Mouse (Mus musculus) layer of hippocampus, postnatal 25 days (tissue): ENCODE data around the gene Csk. TPM values are rescaled to one million over a fixed set of nuclear protein-coding genes. Genes with fewer than 3 reads are reported as not detected.
A peak's percentile ranks its signal among the peaks of the same experiment; 100 is the strongest.

Source experiments
- DNase-seq, 2 experiments: peaks; one replicate each; pipeline ENCODE4 v3.0.0; 2022; ENCODE audit warnings: mixed read lengths in 2 of 2, low spot score in 1 of 2; ENCODE audit errors: extremely low spot score in 1 of 2
- total RNA-seq, 2 experiments: library from RNA; stranded (reverse); gene quantifications; 2 replicates each; pipeline ENCODE4 v1.2.3; 2021

Csk gene
- total RNA-seq, 2 experiments from 2014 or later: 37.5 to 37.9 TPM

DNA sequence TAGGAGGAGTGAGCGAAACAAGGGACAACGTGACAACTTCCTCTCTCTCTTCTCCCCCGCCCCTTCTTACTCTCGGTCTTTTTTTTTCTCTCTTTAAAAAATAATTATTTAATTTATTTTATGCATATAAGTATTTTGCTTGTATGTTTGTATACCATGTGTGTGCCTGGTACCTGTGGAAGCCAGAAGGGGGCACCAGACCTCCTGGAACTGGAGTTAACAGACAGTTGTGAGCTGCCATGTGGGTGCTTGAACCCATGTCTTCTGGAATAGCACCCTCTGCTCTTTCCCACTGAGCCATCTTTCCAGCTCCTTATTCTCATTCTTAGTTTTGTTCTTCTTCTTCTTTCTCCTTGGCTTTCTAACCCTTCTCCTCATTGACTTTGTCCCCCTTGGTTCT lies 5.5 kb upstream of the Csk start:
- no peak for DNase-seq

DNA sequence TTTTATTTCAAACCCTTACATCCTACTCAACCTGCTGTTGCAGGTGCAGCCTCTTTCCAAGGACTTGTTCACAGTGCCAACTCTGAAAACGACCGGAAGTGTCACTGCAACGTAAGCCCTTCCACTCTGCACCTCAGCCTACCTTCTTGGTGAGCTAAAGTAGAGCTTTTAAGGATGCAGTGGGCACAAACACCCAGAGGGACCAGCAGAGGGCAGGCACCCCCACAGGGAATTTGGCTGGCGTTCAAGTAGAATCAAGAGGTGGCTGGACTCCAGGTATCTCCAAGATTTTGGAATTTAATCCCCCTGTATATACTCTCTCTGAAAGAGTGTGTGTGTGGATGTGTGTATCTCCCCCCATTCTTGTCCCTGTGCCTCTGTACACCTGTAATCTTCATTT lies 4.4 kb upstream of the Csk start:
- no peak for DNase-seq

DNA sequence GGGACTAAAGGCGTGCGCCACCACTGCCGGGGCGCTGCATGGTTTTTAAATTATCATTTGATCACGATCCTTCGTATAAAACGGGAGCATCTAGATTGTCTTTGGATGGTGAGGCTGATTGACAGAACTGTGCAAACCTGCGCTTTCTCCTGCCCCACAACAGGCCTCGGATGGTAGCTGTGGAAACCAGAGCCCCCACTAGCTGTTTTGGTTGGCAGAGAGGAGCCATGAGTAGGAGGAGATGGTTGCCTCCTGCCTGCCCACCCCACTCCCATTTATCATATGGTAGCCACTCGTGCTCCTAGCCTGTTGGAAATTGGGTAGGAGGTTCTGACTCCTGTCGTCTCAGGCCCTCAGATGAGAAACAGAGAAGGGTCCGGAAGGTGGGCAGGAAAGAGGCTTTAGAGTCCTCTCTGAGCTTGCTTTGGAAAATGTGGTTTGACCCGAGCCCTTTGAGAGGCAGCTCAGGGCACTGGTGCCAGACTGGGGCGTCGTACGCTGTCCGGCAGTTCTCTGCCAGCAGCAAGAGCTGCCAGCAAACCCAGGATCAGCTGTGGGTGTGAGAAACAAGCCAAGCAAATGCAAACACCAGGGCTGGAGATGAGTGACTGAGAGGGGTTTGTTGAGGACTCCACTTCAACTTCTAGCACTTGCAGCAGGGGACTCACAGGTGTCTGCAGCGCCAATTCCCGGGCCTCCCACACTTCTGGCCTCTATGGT lies 3.4 kb upstream of the Csk start:
- DNase-seq: no peak

DNA sequence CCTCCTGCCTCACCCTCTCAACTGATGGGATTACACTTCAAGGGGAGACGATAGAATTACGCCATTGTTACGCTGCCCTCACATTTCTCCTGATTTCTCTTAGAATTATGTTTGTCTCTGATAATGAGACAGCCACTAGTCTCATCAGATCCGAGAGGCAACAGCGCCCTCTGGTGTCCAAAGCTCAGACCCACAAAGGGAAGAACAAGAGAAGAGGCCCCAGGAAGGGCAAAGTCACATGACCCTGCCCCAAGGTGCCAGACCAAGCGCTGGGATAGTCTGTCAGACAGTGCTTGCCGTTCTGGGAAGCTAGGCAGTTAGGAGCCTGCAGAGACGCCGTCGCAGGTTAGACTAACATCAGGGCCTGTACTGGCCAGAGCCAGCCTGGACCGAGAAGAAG lies 2.3 kb upstream of the Csk start:
- DNase-seq: peak; percentile 92 to 100

DNA sequence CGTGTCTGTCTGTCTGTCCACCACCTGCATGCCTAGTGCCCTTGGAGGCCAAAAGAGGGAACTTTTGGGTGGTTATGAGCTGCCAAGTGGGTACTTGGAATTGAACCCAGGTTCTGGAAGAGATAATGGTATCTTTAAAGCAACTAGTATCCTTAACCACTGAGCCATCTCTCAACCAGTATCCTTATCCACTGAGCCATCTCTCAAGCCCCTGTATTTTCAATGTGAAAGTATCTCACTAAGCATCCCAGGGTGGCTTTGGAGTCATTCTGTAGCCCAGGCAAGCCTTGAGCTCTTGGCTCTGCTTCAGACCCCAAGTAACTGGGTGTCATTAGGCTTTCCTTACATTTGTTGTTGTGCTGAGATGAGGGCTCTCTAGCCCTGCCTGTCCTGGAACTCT lies 1.5 kb upstream of the Csk start:
- DNase-seq: no peak

DNA sequence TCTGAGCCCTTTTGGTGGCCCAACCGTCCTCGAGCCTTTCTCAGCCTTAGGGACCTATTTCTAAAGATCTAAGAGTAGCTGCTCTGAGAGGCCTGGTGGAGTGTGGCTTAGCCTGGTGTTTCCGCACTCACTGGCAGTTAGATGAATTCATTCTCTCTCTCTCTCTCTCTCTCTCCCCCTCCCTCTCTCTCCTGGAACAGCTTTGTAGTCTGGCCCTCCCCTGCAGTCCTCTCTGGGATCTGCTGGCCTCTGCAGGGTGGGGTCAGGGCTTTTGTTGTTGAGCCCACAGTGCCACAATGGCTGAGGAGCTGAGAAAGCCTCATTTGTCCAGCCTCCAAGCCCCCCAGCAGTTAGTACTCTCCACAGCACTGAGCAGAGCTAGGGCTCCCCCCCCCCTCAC lies 576 bp downstream of the Csk start:
- DNase-seq: no peak

DNA sequence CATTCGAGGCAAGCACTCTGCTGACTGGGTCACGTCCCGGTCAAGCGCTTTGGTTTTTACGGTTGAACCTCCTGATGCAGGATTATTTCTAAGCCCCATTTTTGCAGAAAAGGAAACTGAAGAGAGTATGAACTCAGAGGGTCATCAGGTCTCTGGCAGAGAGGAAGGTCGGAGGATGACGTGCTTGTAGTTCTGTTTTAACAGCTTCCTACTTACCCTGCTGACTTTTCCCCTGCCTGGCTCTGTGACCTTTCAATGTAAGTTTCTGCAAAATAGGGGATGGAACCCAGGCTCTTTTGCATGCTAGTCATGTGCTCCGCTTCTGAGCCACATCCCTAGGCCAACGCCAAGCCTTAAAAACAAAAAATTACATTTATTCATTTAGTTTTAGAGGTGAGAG lies 1.1 kb downstream of the Csk start:
- no peak for DNase-seq

DNA sequence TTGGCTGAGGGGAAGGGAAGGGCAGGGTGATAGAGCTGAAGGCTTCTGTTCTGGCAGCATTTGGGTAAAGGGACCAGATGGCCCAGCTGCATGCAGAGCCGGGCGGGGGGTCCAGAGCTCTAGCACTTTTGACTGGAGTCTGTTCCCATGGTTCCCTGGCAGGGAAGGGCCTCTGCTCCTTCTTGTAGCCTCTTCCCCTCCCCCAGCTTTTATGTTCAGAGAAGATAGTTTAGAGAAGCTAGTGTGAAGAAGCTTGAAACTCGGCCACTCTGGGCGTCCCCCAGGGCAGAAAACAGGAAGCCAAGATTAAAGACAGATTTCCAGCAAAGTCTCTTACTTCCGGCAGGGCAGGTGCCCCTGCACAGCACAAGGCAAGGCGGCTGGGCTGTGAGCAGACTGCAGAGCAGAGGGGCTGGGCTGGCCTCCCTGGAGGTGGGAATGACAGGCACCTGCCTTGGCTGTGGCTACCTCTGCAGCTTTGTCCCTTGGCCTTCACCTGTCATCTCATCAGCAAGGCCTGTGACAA lies 2.6 kb downstream of the Csk start:
- no peak for DNase-seq

DNA sequence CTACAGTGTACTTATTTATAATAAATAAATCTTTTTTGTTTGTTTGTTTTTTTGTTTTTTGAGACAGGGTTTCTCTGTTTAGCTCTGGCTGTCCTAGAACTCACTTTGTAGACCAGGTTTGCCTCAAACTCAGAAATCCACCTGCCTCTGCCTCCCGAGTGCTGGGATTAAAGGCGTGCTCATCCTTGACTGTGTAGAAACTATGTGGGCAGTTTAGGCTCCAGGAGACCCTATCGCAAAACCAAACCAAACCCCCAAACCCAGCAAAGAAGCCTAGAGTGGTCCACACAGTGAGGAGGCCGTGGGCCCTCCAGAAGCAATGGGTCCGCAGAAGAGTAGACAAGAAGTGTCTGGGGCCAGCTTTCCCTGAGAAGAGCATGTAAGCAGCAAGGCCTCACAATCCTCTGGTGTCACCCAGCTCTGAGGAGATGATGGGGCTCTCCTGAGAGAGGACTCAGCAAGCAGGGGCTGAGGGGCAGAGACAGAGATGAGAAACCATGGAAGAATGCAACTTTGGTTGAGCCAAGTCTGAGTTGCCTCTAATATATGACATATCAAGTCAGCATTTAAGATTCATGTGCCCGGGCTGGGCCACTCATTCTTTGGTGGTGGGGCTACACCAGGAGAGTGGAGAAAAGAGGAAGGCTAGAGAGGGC lies 3.2 kb downstream of the Csk start:
- no peak for DNase-seq

DNA sequence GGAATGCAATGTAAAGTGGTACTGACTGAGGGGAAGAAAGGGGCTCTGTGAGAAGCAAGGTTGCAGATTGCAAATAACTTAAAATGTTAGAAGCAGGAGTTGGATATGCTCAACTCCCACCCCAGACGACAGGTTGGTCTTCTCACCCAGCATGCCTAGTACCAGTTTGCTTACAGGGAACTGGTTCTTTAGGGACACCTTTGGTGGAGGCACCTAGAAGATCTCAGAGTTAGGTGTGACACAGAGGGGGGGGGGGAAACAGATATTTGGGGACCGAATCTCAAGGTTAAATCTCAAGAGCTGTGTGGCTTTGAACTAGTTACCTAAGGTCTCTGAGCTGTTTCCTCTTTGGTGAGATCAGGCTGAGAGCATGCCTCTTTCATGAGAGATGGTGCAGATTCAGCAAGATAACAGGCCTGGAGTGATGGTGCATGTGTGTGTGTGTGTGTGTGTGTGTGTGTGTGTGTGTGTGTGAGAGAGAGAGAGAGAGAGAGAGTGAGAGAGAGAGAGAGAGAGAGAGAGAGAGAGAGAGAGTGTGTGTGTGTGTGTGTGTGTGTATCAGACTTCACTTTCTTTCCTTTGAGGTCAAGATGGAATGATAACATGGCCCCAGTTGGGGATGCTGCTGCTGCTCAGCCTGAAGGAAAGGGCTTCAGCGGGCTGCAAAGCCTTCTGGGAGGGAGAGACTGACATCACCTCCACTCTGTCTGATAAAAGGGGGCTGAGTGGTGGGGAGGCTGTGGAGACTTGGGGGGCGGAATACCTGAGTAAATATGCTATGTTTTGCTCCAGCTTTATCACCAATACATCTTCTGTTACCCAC lies 5.9 kb downstream of the Csk start:
- no peak for DNase-seq

DNA sequence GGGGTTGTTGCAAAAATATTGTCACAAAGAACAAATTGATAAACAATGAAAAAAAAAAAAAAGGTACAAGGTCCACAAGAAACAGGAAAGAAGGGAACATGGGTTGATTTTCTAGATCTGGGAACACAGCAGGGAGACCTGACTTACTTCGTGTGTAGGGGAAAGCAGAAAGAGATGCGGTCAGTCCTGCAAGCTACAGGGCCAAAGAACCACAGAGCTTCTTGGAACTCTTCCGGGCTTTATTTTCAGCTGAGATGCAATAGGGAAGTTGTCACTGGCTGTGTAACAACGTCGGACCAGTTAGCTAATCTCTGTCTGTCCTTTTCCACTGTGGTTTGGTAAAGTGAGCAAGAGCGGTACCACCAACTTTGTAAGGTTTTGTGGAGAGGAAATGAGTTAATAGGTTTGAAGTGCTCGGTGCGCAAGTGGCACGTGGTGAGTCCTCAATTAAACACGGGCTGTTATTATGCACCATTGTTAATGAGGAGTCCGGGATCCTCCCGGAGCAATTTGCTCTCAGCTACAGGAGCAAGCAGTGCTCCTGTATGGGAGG lies 6.8 kb downstream of the Csk start:
- DNase-seq: no peak

DNA sequence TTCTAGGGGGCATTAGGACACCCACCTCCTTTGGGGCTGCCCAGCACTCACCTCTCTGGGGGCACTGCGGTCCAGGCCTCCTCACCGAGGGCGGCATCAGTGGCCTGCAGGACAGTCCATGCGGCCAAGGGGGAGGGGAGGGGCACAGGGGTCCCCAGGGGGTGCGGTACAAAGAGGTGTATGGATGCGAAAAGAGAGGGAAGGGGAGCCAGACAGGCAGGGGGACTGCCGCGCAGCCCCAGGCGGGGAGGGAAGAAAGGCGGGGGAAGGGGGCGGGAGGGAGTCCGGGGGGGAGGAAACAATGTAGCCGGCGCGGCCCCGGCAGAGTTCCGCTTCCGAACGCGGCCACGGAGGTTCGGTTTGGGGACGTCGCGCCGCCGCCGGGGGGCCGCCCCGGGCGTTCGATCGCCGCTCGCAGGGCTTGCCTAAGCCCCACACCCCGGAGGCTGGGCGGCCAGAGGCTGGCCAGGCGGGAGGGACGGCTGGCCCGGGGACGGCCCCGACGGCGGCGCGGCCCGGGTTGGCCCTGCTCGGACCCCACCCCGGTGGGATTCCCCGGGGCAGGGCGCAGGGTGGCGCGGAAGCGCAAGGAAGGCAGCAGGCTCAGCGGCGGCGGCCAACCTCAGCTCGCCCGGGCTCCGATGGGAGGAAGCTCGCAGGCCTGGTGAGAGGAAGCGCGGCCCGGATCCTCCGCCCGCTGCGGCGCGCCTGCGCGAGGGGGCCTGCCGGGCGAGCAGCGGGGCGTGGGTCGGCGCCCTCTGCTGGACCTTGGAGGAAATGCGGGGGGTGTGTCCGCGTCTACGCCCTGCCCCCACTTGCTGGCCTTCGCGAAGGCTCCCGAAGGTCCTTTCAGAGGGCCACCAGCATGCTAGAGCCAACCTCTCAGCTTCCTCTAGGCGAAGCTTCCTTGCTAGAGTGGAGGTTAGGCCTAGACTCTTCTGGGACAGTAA lies 8.2 kb downstream of the Csk start:
- DNase-seq: peak; percentile 92 to 95

DNA sequence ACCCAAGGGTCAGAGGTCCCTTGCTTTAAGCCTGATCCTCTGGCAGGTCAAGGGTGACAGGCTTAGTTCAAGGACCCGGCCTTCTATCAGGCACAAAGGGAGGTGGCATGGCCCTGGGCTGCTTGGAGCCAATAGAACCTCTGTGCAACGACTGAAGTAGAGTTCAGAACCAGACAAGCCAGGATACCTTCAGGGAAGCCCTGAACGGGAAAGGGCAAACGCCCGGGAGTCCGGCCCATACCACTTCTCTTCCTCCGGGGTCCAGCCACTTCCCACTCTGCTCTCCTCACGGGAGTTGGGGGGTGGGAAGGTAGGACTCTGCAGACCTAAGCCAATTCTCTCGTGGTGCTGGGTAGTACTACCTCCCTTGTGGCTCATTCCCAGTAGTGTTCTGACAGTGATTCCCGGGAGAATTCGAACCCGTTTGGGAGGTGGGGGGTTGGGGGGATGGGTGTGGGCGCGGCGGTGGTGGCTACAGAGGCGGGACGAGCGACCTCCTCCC lies 8.9 kb downstream of the Csk start:
- DNase-seq: no peak

DNA sequence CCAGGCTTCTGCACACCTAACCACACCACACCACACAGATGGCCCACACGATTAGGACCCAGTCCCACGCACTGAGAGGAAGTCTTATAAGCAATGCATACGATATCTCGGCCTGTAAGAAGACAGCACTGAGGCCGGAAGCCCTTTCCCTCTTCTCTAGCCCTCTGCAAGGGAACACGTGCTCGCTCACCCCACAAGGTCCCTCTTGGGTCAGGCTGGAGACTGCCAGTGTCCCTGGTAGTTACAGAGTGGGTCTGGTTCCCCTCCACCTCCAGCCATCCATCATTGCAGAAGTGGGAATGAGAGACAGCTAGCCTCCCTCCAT lies 9.6 kb downstream of the Csk start:
- DNase-seq: no peak

DNA sequence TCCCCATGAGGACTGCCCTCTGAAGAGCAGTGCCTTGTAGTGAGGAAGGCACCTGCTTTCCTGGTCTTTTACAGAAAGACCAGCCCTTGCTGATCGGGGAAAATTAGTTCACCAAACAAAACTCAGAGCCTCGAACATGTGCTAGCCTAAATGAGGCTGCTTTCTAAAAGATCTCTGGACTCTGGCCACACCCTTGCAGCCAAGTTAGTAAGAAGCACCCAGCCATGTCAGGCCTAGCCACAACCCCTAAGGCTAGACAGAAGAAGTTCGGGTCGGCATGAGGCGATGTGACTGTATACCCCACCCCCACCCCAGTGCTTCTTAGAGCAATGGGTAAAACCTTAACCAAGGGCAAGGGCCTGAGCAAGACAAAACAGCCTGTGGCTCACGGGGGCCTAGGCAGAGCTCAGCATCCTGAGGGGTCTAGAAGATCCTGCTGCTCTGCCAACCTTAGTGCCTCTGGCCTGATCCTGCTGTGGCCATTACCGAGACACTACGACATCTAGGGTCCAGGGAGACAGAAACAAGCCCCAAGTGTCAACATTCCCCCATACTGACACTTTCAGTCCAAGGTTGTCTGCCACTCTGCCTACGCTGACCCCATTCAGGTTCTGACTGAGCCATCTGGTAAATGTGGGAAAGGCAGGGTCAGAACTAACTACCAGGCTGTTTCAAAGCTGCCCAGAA lies 10.1 kb downstream of the Csk start:
- DNase-seq: no peak

DNA sequence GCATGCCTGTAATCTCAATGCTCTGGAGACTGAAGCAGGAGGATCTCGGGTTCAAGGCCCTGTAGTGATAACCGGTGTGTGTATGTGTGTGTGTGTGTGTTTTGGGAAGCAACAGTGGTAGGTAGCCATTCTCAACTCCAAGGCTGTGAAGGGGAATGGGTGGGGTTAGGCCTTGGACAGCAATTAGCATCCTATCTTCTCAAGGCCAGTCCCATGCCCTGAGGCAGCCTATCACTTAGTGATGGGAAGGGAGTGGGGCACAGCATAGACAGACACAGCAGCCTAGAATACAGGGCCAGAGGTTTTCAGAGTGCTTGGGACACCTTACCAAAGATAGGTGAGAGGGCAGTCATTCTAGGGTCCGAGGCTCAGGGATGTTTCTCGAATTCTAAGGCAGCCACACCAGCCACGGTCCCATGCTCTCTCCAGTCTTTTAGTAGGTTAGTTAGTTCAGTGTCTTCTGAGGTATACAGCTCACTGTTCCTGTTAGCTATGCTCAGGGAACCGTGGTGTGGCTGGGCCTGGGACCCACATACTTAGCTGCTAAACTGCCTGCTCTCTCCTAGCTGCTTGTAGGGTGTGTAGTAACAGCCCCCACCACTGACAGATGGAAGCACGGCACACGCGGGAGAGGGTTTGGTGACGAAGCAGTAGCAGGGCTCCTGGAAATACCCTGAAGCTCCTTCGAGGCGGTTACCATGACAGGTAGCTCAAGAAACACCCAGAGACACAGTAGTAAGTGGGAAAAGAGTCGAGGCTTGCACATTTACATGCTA lies 11.5 kb downstream of the Csk start:
- no peak for DNase-seq

DNA sequence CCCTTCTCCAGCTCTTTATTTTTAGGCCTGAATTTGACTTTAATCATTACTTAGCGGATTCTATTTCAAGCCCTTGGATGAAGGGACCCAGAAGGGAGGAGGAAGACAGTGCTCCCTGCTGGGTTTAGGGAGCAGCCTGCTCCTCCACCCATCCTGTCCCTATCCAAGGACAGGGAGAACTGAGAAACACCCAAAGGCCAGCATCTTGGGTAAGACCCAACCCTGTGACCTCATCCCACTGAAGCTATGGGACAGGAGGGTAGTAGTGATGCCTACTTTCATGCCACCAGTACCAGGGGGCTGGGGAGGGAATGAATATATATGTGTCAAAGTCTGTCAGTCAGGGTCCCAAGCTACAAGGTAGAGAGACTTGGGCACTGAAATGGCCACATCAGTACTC lies 12.4 kb downstream of the Csk start:
- DNase-seq: no peak

DNA sequence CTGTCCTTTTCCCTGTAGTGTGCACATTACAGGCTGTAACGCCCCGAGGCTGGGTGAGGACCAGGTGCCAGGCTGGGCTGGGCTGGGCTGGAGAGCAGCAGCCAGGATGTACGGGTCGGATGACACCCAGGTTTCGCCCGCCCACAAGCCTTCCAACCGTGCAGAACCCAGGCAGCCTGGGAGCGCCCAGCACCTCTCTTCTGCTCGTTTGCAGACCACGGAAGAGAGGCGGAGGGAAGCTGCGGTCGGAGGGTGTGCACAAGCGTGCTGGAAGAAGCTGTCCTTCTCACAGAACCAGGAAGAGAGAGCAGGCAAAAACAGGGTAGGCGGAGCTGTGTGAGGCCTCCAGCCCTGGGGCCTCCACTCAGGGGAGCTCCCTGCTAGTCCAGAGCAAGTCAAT lies 13.0 kb downstream of the Csk start:
- DNase-seq: no peak
